Mouse (Mus musculus): ENCODE data around the gene Isy1.

Gene Isy1

GRCm38 (mm10) chr6:87849780-87850154 is 11.2 kb upstream of the Isy1 start:
- peak; percentile 66 for DNase-seq

GRCm38 (mm10) chr6:87846813-87847212 is 8.2 kb upstream of the Isy1 start:
- DNase-seq: no peak

- DNase-seq: no peak
Measured at GRCm38 (mm10) chr6:87845031-87845695, 6.6 kb upstream of the Isy1 start.

GRCm38 (mm10) chr6:87842254-87842653 is 3.7 kb upstream of the Isy1 start:
- peak; percentile 44 for DNase-seq

- DNase-seq: peak; percentile 11
Measured at GRCm38 (mm10) chr6:87841635-87842034, 3.0 kb upstream of the Isy1 start.

GRCm38 (mm10) chr6:87839797-87840341 is 1.3 kb upstream of the Isy1 start:
- DNase-seq: no peak

- DNase-seq: no peak
Measured at GRCm38 (mm10) chr6:87835695-87836094, 2.9 kb downstream of the Isy1 start, which contains the start of gene Gm45140. TSS of gene Gm45140 (minus strand) at chr6:87835795.

GRCm38 (mm10) chr6:87820366-87820765 is 18.2 kb downstream of the Isy1 start:
- no peak for DNase-seq

- DNase-seq: no peak
Measured at GRCm38 (mm10) chr6:87814486-87814885, 24.1 kb downstream of the Isy1 start.

GRCm38 (mm10) chr6:87812656-87813055 is 25.9 kb downstream of the Isy1 start:
- no peak for DNase-seq

- peak; percentile 94 for DNase-seq
Measured at GRCm38 (mm10) chr6:87811675-87812338, 26.8 kb downstream of the Isy1 start, which contains the start of gene Rab43. TSS of gene Rab43 (minus strand) at chr6:87812164.

GRCm38 (mm10) chr6:87810713-87811669 is 27.6 kb downstream of the Isy1 start:
- peak; percentile 51 for DNase-seq

GRCm38 (mm10) chr6:87810311-87810710 is 28.3 kb downstream of the Isy1 start:
- DNase-seq: no peak

GRCm38 (mm10) chr6:87809651-87810161 is 28.9 kb downstream of the Isy1 start:
- no peak for DNase-seq

- DNase-seq: no peak
Measured at GRCm38 (mm10) chr6:87809144-87809543, 29.5 kb downstream of the Isy1 start.

GRCm38 (mm10) chr6:87808521-87808920 is 30.1 kb downstream of the Isy1 start:
- DNase-seq: no peak

- no peak for DNase-seq
Measured at GRCm38 (mm10) chr6:87807735-87808440, 30.7 kb downstream of the Isy1 start.

- no peak for DNase-seq
Measured at GRCm38 (mm10) chr6:87806857-87807256, 31.7 kb downstream of the Isy1 start.

- DNase-seq: no peak
Measured at GRCm38 (mm10) chr6:87806028-87806427, 32.6 kb downstream of the Isy1 start.

GRCm38 (mm10) chr6:87805448-87805847 is 33.1 kb downstream of the Isy1 start:
- no peak for DNase-seq

GRCm38 (mm10) chr6:87804886-87805285 is 33.7 kb downstream of the Isy1 start:
- no peak for DNase-seq

GRCm38 (mm10) chr6:87804036-87804435 is 34.6 kb downstream of the Isy1 start:
- DNase-seq: no peak
